Mouse (Mus musculus) thymus, postnatal 10 days (tissue): ENCODE results near the gene Usp43.

ENCODE experiments used
- DNase-seq, 2 experiments: peaks; one replicate each; pipeline ENCODE4 v3.0.0; 2021; ENCODE audit warnings: low spot score in 2 of 2

Usp43 gene

DNA sequence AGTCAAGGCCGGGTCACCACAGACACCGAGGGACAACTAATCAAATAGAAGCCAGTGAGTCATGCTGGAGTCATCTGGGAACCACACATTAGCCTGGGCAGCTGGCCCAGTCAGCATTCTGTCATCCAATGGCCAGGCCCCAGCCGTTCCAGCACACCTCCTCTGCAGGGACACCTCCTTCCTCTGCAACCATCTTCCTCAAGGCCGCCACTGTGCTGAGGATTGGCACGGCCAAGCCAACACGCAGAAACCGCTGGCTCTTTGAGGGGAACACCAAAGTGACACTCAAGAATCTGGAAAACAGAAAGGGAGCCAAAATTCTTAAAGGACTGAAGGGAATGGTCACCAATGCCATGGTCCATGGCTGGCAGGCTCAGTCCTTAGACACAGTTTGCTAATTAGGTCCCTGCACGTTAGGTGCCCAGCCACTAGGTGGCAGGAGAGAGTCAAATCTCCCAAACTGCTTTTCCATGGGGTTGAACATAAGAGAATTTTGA lies 24.8 kb downstream of the Usp43 start:
- DNase-seq = peak in 1 of 2 experiments; percentile 60

DNA sequence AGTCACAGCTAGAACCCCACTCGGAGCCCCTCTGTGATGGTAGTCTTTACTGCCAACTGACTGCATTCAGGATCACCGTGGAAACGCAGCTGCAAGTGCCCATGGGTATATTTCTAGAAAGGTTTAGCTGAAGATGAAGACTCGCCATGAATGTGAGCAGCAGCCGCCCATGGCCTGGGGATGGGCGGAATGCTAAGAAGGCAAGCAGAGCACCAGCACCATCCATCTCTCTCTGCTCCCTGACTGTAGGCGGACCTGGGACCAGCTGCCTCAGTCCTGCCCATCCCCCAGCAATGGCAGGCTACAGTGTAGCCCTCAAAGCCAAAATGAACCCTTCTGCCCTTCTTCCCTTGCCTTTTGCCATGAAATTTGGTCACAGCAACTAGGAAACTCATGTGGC lies 26.3 kb downstream of the Usp43 start:
- DNase-seq = no peak

DNA sequence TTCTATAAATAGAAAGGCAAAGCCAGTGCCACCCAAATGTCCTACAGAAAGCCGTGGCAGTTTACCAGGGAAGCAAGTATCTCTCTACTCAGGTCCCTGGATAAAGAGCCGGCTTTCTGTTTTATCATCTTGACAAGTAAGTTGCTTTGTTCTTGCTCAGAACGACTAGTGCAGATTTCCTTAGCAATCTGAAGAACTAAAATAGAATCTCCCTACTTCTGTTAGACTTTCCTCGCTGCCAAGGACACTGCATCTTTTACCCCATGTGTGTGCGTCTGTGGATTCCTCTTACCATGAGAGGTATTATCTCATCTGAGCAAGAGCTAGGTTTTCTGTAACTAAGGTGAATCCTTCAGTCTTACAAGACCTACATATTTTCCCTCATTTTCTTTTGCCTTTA lies 33.4 kb downstream of the Usp43 start:
- DNase-seq = no peak

DNA sequence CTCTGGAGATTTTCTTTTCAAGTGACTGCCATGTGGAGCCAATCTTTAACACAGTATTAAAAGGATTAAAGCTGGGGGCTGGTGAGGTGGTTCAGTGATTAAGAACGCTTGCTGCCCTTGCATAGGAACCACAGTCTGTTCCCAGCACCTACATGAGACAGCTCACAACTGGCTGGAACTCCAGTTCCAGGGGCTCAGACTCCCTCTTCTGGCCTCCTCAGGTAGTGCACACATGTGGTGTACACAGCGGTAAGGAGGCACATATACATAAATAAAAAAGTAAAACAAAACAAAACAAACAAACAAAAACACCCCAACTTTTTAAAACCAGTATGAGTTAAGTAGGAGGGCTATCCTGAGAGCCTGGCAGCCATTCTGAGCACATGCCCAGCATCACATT lies 36.0 kb downstream of the Usp43 start:
- no peak for DNase-seq

DNA sequence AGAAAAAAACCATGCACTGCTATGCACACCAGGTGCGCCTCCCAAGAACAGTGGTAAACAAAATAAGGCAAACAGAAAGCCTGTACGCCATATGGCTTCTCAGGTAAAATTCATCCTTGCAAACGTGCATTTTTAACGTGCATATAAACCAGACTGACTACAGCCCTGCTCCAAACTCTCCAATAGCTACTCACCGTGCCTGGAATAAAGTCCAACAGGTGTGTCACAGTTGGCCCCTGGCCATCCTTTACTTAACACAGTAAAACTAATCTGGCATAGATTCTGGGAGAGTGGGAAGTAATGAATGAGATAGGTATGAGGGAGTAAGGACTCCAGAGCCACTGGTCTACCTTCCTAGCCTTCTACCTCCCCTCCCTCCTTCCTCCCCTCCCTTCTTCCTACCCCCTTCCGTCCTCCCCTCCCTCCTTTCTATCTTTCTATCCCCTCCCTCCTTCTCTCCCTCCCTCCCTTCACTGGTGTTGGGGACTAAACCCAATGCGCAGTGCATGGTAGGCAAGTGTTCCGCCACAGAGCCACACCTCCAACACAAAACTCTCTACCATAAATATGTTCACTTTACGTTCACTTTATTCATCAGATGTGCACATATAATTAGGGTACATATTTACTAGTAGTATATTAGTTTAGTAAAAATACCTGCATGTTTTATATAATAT lies 56.3 kb downstream of the Usp43 start:
- DNase-seq = no peak

DNA sequence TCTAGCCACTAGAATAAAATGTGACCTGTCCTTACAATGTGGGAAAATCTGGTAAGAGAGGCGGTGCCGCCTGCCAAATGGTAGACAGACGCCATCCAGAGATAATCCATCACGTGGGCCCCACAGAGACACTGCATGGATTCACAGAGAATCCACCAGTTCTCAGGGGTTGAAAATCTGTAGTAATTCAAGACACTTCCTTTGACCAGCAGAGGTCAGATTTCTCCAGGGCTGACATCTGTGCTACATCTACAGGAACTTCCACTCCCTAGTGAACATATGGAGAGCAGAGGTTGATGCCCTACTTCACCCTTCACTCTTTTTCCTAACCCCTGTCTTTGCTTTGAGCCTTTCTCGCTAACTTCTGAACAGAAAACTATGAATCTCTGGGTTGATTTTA lies 56.9 kb downstream of the Usp43 start:
- DNase-seq = no peak

DNA sequence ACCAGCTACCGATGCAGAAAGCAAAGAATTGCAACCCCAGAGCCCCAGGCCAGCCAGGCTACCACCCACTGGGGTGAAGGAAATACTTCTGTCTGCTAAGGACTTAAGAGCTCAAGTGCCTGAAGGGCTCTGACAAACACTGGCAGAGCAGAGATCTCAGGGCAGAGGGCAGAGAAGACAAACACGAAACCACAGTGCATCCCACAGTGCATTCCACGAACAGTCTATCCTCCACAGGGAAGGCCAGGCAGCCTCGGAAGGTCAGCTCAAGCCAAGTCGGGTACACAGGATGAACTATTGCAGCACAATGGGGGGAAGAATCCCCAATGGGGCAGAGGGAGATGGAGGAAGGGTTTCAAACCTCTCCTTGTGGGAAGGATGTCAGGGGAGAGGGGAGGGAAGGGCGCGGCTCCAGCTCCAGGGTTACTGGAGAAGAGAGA lies 60.5 kb downstream of the Usp43 start:
- no peak for DNase-seq

DNA sequence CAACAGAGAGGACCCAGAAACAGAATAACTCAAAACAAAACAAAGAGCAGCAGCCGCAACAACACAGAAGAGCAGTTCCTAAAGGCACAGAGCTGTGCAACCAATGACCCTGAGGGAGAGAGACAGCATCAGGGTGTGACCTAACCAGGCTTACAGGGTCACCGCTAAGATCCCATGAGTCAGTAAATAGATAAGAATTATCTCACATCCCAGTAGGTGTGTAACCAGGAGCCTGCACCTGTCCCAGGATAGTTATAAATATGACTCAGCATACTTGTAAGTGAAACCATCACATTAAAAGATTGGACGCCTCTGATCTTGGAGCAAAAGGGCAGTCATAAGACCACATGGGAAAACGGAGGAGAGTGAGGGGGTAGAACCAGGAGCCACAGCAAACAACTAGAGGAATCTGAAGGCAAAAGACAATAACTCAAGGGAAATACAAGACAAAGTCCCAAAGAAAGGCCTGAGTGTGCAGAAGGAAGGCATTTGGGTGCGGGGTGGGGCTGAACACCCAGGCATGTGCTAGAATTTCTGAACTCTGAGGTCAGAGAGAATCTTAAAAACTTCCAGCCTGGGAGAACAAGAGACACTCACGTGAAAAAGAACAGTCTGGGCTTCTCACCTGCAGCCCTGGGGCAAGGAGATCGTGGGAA lies 61.1 kb downstream of the Usp43 start:
- DNase-seq = no peak

DNA sequence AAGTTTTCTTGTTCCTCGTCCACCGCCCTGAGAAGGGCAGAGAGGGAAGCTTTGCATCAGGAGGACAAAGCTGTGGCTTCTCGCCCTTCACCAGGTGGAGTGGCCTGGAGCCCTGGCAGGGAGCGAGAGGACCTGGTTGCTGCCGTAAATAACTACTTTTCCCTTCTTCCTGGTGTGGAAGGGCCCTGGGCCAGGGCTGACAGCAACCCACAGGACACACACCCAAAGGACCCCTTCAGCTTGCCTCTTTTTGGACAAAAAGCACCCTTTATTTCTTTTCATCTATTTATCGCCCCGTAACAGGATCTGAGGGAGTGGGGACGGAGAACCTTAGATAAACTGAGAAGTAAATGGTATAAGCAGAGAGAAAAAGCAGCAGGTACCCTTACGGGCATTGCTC lies 63.4 kb downstream of the Usp43 start:
- no peak for DNase-seq

DNA sequence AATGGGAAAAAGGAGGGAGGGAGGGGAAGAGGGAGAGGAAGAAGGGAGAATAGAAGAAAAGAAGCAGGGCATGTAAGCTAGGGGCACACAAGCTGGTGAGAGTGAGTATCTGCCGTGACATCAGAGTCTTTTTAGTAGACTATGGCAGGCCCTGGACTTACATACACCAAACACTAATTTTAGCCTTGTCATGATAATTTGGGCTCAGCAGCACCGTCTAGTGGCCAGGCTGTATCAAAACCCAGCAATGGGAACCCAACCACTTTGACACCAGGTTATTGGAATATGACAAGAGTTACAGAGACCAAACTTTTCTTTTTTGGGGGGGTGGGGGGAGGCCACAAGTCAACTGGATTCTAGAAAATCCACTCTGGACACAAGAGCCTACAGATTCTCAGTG lies 66.9 kb downstream of the Usp43 start:
- peak in 1 of 2 experiments; percentile 10 for DNase-seq

DNA sequence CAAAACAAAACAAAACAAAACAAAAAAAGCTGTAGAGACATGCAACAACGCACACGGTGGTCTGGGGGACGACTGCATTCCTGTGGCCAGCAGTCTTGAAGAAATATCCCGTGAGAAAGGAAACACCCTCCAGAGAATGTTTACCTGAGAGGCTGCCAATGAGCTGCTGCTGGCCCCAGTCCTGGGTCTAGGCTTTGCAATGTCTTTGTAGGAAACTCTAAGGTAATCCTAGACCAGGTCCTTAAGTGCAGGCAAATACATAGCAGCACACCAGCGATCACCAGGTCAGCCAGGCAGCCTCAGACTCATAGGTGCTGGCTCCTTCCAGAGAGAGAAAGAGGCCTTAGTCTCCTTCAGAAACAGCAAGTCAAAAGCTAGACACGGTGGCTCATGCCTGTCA lies 68.0 kb downstream of the Usp43 start:
- no peak for DNase-seq

DNA sequence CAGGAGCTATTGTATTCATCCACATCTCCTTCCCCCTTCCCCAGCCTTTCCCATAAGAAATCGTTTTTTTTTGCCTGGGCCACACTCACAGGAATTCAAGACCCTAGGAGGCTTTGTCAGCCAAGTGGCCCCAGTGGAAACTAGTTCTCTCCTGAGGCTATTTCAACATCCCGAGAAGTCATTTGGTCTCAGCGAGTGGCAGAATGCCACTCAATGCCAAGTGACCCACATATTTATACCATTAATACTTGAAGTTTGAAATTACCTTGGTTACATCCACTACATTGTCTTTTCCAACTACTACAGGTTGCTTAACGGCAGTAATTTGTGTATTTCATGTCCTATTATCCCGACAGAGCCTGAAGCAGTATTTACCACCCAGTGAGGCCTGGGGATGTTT lies 70.2 kb downstream of the Usp43 start:
- no peak for DNase-seq

DNA sequence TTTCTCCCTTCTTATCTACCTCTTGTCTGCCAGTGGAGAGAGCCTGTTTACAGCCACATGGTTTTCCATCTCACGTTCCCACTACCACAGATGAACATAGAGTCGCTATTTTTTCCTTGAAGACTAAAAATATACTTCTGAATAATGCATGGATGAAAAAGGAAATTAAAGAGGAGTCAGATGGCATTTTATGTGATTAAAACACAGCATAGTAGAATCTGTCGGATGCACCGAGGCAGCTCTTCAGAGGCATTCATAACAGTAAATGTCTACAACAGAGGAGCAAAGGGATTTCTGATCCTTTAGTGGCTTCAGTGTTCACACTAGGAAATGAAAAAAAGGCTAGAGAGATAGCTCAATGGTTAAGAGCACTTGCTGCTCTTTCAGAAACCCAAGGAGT lies 76.8 kb downstream of the Usp43 start:
- DNase-seq = no peak

DNA sequence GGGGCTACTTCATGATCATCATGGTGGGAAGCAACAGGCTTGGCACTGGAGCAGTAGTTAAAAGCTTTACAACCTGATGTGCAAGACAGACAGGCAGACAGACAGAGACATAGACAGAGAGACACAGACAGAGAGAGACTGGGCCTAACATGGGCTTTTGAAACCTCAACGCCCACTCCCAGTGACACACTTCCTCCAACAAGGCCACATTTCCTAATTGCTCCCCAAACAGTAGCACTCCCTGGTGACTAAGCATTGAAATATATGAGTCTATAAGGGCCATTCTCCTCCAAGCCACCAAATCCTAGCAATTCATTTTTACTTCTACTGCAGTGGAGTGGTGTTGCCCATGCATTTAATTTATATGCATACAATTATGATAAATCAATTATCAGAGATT lies 82.1 kb downstream of the Usp43 start:
- no peak for DNase-seq

DNA sequence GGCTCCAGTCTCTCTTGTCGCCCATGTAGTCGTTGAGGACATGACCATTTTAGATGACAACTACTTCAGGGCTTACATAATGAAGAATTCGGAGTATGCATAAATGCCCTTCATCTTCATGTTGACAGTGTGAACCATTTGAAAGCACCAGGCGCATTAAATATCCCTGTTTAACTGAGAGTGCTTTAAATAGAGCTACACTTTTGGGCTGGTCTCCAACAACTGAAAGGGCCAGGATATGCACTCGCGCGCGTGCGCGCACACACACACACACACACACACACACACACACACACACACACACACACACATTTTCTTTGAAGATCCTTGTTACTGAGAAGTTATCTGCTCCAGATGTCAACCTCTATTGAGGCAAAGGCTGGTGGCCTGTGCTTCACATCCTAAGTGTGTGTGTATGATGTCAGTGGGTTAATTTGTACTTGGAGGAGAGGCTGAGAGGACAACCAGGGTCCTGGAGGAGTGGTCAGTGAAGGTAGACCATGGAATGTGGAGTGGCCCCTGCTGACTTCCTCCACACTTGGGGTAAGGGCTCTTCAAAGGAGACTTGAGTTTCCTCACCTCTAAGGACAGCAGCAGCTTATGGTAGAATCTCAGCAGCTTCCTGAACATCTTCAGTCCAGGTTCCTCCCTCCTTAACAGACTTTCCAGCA lies 86.4 kb downstream of the Usp43 start:
- no peak for DNase-seq

DNA sequence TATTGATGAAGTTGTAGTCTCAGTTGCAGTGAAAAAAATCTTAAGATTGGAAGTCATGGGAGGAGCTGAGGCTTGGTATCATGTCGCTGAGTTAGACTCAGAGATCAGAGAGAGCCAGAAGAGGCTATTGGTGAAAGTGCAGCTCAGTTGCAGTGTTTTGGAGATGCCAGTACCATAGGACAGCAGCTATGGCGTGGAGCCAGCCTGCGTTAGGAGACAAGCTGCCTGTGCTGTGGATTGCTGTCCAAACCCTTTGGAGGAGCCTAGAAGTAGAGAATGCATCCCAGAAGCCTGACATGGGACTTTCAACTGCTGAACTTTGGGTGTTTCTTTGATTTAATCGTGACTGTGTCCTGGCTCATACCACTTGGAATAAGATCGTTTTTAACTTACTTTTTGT lies 90.1 kb downstream of the Usp43 start:
- no peak for DNase-seq

DNA sequence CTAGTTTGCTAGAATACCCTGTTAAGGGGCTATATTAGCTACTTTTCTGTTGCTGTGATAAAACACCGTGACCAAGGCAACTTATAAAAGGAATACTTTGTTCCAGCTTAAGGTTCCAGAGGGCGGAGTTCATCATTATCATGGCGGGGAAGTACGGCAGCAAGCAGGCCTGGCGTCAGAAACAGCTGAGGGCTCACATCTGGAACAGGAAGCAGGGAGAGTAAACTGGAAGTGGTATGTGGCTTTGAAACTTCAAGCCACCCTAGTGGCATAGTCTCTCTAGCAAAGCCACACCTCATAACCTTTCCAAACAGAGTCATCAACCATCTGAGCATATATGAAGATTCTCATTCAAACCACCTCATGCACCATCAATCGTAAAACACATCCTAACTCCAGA lies 92.4 kb downstream of the Usp43 start:
- DNase-seq = no peak

DNA sequence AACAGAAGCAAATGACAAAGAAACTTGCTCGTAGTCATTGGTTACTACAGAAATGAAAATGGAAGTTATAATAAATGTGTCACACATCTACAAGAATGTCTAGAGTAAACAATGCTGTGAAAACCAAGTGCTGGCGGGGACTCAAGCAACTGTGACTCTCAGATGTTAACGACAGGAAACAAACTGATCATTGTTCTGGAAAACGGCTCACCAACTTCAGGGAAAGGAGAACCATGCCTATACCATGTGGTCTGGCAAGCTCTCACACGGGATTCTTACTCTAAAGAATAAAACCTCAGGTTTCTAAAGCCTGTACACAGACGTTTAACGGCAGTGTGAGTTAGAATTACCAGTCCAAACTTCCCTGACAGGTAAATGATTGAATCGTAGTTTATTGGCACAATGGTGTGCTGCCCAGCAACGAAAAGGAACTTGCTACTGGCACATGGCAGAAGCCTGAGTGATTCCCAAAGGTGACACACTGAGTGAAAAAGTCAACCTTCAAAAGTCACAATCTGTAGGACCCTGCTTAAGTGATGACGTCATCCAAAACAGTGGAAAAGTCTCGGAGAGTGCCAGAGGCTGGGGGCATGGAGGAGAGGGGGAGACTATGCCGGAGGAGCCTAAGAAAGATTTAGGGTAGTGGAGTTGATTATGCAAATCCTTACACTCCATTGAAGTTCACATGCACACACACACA lies 93.4 kb downstream of the Usp43 start:
- no peak for DNase-seq

DNA sequence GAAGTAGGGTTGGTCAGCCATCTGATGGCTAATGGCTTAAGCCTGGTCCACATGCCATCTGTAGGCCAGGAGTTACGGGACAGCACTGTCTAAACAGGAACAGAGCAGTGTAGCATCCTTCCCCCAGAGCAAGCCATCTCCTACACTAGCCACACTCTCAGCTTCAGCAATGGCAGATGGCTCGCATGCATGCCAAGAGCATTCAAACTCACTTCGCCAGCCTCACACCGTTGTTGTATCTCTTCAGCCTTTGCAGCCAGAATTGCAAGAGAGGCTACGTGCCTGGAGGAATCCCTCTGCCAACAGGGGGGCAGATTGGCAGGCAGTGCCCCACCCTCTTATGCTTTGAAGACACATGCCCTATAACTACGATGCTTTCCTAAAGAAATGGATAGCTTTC lies 100.4 kb downstream of the Usp43 start:
- DNase-seq = no peak

DNA sequence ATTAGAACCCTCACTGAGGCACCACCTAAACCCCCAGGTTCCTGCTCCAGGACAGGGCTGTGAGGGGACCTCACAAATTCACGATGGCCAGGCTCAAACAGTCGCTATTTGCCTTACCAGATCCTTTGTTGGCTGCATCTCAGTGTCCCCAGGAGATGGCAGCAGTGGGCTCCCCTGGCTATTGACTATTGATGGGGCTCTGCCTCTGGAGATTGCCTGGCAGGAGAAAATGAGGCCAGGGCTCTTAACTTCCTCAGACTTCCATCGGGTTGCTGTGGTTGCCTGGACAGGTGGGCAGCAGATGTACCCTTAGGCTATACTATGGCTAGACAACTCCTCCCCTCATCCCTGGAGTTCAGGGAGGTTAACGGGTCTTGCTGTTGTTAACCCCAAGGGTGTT lies 101.7 kb downstream of the Usp43 start:
- DNase-seq = peak in 1 of 2 experiments; percentile 9

DNA sequence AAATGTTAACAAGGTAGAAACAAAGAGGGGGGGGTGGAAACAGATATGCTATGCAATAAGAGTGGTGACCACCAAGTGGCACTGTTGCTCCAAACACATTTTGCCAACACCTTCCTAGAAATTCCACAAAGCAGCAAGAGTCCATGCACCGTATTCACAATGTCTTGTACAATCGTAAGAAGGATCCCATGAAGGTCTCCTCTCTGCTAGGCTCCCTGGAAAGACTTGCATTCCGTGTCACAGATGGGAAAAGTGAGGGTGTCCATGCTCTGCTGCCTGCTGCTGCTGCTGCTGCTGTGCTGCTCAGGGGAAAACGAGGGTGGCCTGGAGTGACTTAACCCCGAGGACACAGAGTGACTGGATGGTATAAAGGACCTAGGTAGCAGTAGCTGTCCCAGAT lies 102.3 kb downstream of the Usp43 start:
- no peak for DNase-seq

DNA sequence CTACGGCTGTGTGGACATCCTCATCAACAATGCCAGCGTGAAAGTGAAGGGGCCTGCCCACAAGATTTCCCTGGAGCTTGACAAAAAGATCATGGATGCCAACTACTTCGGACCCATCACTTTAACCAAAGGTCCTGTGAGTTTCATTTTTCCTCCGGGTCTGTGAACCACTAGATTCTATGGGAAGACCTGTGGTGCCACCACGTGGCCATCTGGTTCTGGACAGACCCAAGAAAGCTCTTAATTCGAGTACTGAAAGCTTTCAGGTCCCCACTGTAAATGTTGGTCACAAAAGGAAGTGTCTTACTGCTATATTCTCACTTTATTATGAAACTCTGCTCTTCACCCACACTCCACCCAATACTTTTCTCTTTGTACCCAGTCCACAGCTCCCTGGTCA lies 110.4 kb downstream of the Usp43 start:
- no peak for DNase-seq
